Mouse (Mus musculus): ENCODE results near the gene Nkpd1. TPM values are rescaled to one million over a fixed set of nuclear protein-coding genes. Genes with fewer than 3 reads are reported as not detected.

The Nkpd1 gene
- total and polyA plus RNA-seq, 3 experiments = 0.22 to 0.55 (median 0.53) TPM

- Histone ChIP-seq H3K36me3 (replicated peaks) (no peaks in the 10 kb centered on the region), H3K9me3 (replicated peaks) (no peaks in the 10 kb centered on the region), H3K4me3 (ENCODE audit: low read depth, low read length) (no peak overlapping the region), H3K27me3 (ENCODE audit: insufficient read depth, low read length) (peaks cover 63% of the 10 kb centered on the region), H3K4me1 (ENCODE audit: insufficient read depth, low read depth, low read length) (no peaks in the 10 kb centered on the region)
- DNase-seq (ENCODE audit: low spot score) (no peak), ATAC-seq (ENCODE audit: extremely low read depth, insufficient number of reproducible peaks, low FRiP score, poor library complexity, severe bottlenecking) (no peak)
- TF ChIP-seq POLR2AphosphoS5 (IDR thresholded peaks at IDR 0.05; ENCODE audit: insufficient replicate concordance, low read depth, low read length) (no peak), CTCF (IDR thresholded peaks at IDR 0.05; ENCODE audit: low read depth, low read length) (no peak), GATA2 (IDR thresholded peaks at IDR 0.05; ENCODE audit: borderline replicate concordance, low read depth, low read length) (no peak), GATA1 (IDR thresholded peaks at IDR 0.05; ENCODE audit: borderline replicate concordance, low read length) (no peak), TAL1 (conservative IDR thresholded peaks at IDR 0.05; ENCODE audit: low read depth, low read length) (no peak)
These were observed 25.9 kb upstream of the Nkpd1 start for GRCm38 (mm10) chr7:19491731-19492130.

- Histone ChIP-seq H3K36me3 (replicated peaks) (no peaks in the 10 kb centered on the region), H3K4me3 (ENCODE audit: low read depth, low read length) (no peak overlapping the region), H3K27me3 (ENCODE audit: insufficient read depth, low read length) (peaks cover 58% of the 10 kb centered on the region), H3K4me1 (ENCODE audit: insufficient read depth, low read depth, low read length) (peaks cover 4% of the 10 kb centered on the region), H3K9me3 (replicated peaks) (no peaks in the 10 kb centered on the region)
- DNase-seq (ENCODE audit: low spot score) (no peak), ATAC-seq (ENCODE audit: extremely low read depth, insufficient number of reproducible peaks, low FRiP score, poor library complexity, severe bottlenecking) (no peak)
- TF ChIP-seq CTCF (IDR thresholded peaks at IDR 0.05; ENCODE audit: low read depth, low read length) (no peak), GATA1 (IDR thresholded peaks at IDR 0.05; ENCODE audit: borderline replicate concordance, low read length) (no peak), GATA2 (IDR thresholded peaks at IDR 0.05; ENCODE audit: borderline replicate concordance, low read depth, low read length) (no peak), TAL1 (conservative IDR thresholded peaks at IDR 0.05; ENCODE audit: low read depth, low read length) (no peak), POLR2AphosphoS5 (IDR thresholded peaks at IDR 0.05; ENCODE audit: insufficient replicate concordance, low read depth, low read length) (no peak)
These were observed 22.7 kb upstream of the Nkpd1 start for GRCm38 (mm10) chr7:19494751-19495474.

GRCm38 (mm10) chr7:19495521-19496213 lies 22.0 kb upstream of the Nkpd1 start:
- Histone ChIP-seq H3K27me3 (ENCODE audit: insufficient read depth, low read length) (peaks cover 56% of the 10 kb centered on the region), H3K4me1 (ENCODE audit: insufficient read depth, low read depth, low read length) (peaks cover 9% of the 10 kb centered on the region), H3K36me3 (replicated peaks) (no peaks in the 10 kb centered on the region), H3K4me3 (ENCODE audit: low read depth, low read length) (no peak overlapping the region), H3K9me3 (replicated peaks) (no peaks in the 10 kb centered on the region)
- ATAC-seq (ENCODE audit: extremely low read depth, insufficient number of reproducible peaks, low FRiP score, poor library complexity, severe bottlenecking) (no peak), DNase-seq (ENCODE audit: low spot score) (no peak)
- TF ChIP-seq POLR2AphosphoS5 (IDR thresholded peaks at IDR 0.05; ENCODE audit: insufficient replicate concordance, low read depth, low read length) = no peak
- TF ChIP-seq TAL1 (conservative IDR thresholded peaks at IDR 0.05; ENCODE audit: low read depth, low read length) = no peak
- TF ChIP-seq CTCF (IDR thresholded peaks at IDR 0.05; ENCODE audit: low read depth, low read length) = no peak
- no peak for TF ChIP-seq GATA2 (IDR thresholded peaks at IDR 0.05; ENCODE audit: borderline replicate concordance, low read depth, low read length)
- TF ChIP-seq GATA1 (IDR thresholded peaks at IDR 0.05; ENCODE audit: borderline replicate concordance, low read length) = no peak

DNA sequence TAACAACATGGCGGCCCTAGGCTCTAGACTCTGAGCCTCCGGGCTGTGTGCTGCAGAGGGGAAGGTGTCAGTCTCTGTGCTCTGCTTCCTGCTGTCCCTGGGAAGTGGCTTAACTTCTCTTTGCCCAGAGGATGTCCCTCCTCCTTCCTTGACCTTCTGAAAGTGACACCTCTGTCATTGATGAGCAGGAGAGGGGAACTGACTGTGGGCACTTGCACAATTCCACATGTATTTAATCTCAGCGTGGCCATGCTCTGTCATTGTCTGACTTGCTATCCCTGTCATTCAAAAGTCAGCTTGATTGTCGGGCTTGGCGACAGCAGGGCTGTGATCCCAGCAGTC lies 21.5 kb upstream of the Nkpd1 start:
- DNase-seq (ENCODE audit: low spot score) (no peak), ATAC-seq (ENCODE audit: extremely low read depth, insufficient number of reproducible peaks, low FRiP score, poor library complexity, severe bottlenecking) (no peak)
- TF ChIP-seq POLR2AphosphoS5 (IDR thresholded peaks at IDR 0.05; ENCODE audit: insufficient replicate concordance, low read depth, low read length) (no peak), GATA1 (IDR thresholded peaks at IDR 0.05; ENCODE audit: borderline replicate concordance, low read length) (no peak), GATA2 (IDR thresholded peaks at IDR 0.05; ENCODE audit: borderline replicate concordance, low read depth, low read length) (no peak), CTCF (IDR thresholded peaks at IDR 0.05; ENCODE audit: low read depth, low read length) (no peak), TAL1 (conservative IDR thresholded peaks at IDR 0.05; ENCODE audit: low read depth, low read length) (no peak)
- peaks cover 9% of the 10 kb centered on the region for H3K4me1 ChIP-seq (ENCODE audit: insufficient read depth, low read depth, low read length)
- H3K36me3 ChIP-seq (replicated peaks) = no peaks in the 10 kb centered on the region
- H3K9me3 ChIP-seq (replicated peaks) = no peaks in the 10 kb centered on the region
- no peak overlapping the region for H3K4me3 ChIP-seq (ENCODE audit: low read depth, low read length)
- peaks cover 52% of the 10 kb centered on the region for H3K27me3 ChIP-seq (ENCODE audit: insufficient read depth, low read length)

GRCm38 (mm10) chr7:19498326-19498725 lies 19.3 kb upstream of the Nkpd1 start:
- Histone ChIP-seq H3K4me3 (ENCODE audit: low read depth, low read length) (no peak overlapping the region), H3K9me3 (replicated peaks) (no peaks in the 10 kb centered on the region), H3K36me3 (replicated peaks) (no peaks in the 10 kb centered on the region), H3K4me1 (ENCODE audit: insufficient read depth, low read depth, low read length) (peaks cover 9% of the 10 kb centered on the region), H3K27me3 (ENCODE audit: insufficient read depth, low read length) (peaks cover 41% of the 10 kb centered on the region)
- DNase-seq (ENCODE audit: low spot score) (no peak), ATAC-seq (ENCODE audit: extremely low read depth, insufficient number of reproducible peaks, low FRiP score, poor library complexity, severe bottlenecking) (no peak)
- no peak for TF ChIP-seq GATA2 (IDR thresholded peaks at IDR 0.05; ENCODE audit: borderline replicate concordance, low read depth, low read length)
- no peak for TF ChIP-seq GATA1 (IDR thresholded peaks at IDR 0.05; ENCODE audit: borderline replicate concordance, low read length)
- no peak for TF ChIP-seq POLR2AphosphoS5 (IDR thresholded peaks at IDR 0.05; ENCODE audit: insufficient replicate concordance, low read depth, low read length)
- TF ChIP-seq TAL1 (conservative IDR thresholded peaks at IDR 0.05; ENCODE audit: low read depth, low read length) = no peak
- TF ChIP-seq CTCF (IDR thresholded peaks at IDR 0.05; ENCODE audit: low read depth, low read length) = no peak
